Mouse (Mus musculus): ENCODE measurements around the gene G430095P16Rik.

DNA sequence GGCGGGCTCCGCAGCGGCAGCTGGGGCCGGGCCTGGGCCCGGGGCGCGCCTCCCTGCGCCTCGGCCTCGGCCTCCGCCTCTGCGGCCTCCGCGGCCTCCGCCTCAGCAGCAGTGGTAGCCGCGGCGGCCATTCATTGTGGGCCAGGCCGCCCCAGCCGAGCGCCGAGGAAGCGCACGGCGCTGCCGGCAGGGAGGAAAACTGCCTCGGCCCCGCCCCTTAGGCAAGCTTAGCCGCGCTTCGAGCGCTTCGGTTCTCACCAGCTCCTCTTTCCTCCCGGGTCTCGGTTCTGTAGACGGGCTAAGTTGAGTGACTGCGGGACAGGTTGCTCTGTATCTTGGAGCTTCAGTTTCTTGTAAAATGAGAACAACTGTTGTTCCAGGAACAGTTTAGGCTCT lies 35.1 kb upstream of the G430095P16Rik start, which contains the start of gene Nacc1:
- no peak for TF ChIP-seq EP300 (IDR thresholded peaks at IDR 0.05; ENCODE audit: low read depth)
- 0 out of 2 replicates have a peak, but pooled peaks have one; percentile 1 for TF ChIP-seq CTCF (IDR thresholded peaks at IDR 0.05; ENCODE audit: low read depth)
